23 mouse cellular contexts compared by ENCODE assay signal in genomic region chr6:143830131-143830530, GRCm38 (mm10).
DNase-seq lines count a peak whose midpoint lies in the region; ATAC-seq lines count a peak whose summit lies in the region.
"Had no signal": no experiment of that assay in that cellular context is flagged by ENCODE, and none has a peak within 500 bp of the region (broad histone marks: within the 10 kb centered on the region; RNA-seq: fewer than 3 reads in every experiment).

No protein-coding gene starts in this region.

- H3K4me1 ChIP-seq in embryonic facial prominence, embryonic 12.5 days = peaks cover 9% of the 10 kb centered on the region; the same call in 1 of the 2 replicates
- peaks cover 4% of the 10 kb centered on the region for H3K4me1 ChIP-seq in embryonic facial prominence, embryonic 10.5 days
- H3K4me1 ChIP-seq: heart, embryonic 10.5 days had no signal

- no peak for DNase-seq in embryonic facial prominence, embryonic 10.5 days (ENCODE audit: low spot score)
- DNase-seq in CD4-positive helper T cell, adult 2 months (ENCODE audit: low read depth, low spot score) = peak; percentile 24
- DNase-seq in T-cell, adult 2 months (ENCODE audit: low spot score) = peak; percentile 26
- no peak for DNase-seq in layer of hippocampus, adult 18-20 months (ENCODE audit: low spot score in 2 of 2)
- no peak for DNase-seq in kidney, adult 8-10 months
- DNase-seq: B cell, adult 2 months; cerebellum, adult 11 months; cerebellum, adult 8-10 months; cerebellum, postnatal 14 days; embryo, embryonic 11 days; gastrocnemius, postnatal 10 days; heart, adult 18-20 months; heart, postnatal 10 days; heart, postnatal 4 days had no signal

- H3K27me3 ChIP-seq in embryonic facial prominence, embryonic 12.5 days = peaks cover 18% of the 10 kb centered on the region; the same call in 1 of the 2 replicates
- H3K27me3 ChIP-seq in embryonic facial prominence, embryonic 10.5 days (replicated peaks; ENCODE audit: low read depth, poor library complexity, severe bottlenecking) = no peaks in the 10 kb centered on the region
- H3K27me3 ChIP-seq: hindbrain, embryonic 12.5 days had no signal

- H3K9ac ChIP-seq in embryonic facial prominence, embryonic 12.5 days = no peak overlapping the region
- H3K9ac ChIP-seq: hindbrain, embryonic 12.5 days had no signal

- H3K4me3 ChIP-seq in embryonic facial prominence, embryonic 12.5 days = no peak overlapping the region
- no peak overlapping the region for H3K4me3 ChIP-seq in embryonic facial prominence, embryonic 10.5 days
- H3K4me3 ChIP-seq: forebrain, embryonic 10.5 days; heart, embryonic 10.5 days; hindbrain, embryonic 12.5 days had no signal

- ATAC-seq in embryonic facial prominence, embryonic 12.5 days (ENCODE audit: insufficient number of reproducible peaks, insufficient read depth, low FRiP score, low TSS enrichment) = no peak
- ATAC-seq: forebrain, embryonic 14.5 days; hindbrain, embryonic 16.5 days; inflammation-experienced regulatory T-cells, adult 6 months; intestine, postnatal 0 days; Patski had no signal

- no peaks in the 10 kb centered on the region for H3K36me3 ChIP-seq in embryonic facial prominence, embryonic 12.5 days
- peaks cover 29% of the 10 kb centered on the region for H3K36me3 ChIP-seq in embryonic facial prominence, embryonic 10.5 days (replicated peaks)

- H3K9me3 ChIP-seq in embryonic facial prominence, embryonic 12.5 days = no peaks in the 10 kb centered on the region
- no peaks in the 10 kb centered on the region for H3K9me3 ChIP-seq in embryonic facial prominence, embryonic 10.5 days
- H3K9me3 ChIP-seq: forebrain, embryonic 10.5 days; heart, embryonic 10.5 days; hindbrain, embryonic 12.5 days had no signal

- H3K27ac ChIP-seq in embryonic facial prominence, embryonic 12.5 days = 0 out of 2 replicates have a peak overlapping the region, but pooled peaks have one; percentile 23
- H3K27ac ChIP-seq in embryonic facial prominence, embryonic 10.5 days (replicated peaks) = no peak overlapping the region
- H3K27ac ChIP-seq: forebrain, embryonic 10.5 days; heart, embryonic 10.5 days; hindbrain, embryonic 12.5 days had no signal

- H3K4me2 ChIP-seq in embryonic facial prominence, embryonic 12.5 days (replicated peaks) = no peak overlapping the region
- H3K4me2 ChIP-seq: hindbrain, embryonic 12.5 days had no signal

- WGBS in embryonic facial prominence, embryonic 12.5 days = 60% methylated on average over 2 of the region's 2 CpGs
- 73% methylated on average over 2 of the region's 2 CpGs for WGBS in embryonic facial prominence, embryonic 10.5 days

Comparison
In these comparisons a context has a peak if more than half of its experiments do, and no peak if none do; other contexts are left out.
1. DNase-seq: peak in CD4-positive helper T cell, adult 2 months (single experiment) and T-cell, adult 2 months (single experiment); none in embryonic facial prominence, embryonic 10.5 days (single experiment), layer of hippocampus, adult 18-20 months (0 of 2) and kidney, adult 8-10 months (0 of 2).